Mouse (Mus musculus) lung, postnatal 4 days (tissue): Measurements from ENCODE around the gene Gjb2.
A peak's percentile ranks its signal among the peaks of the same experiment; 100 is the strongest.

Experiments used
- DNase-seq, 2 experiments: peaks; one replicate each; pipeline ENCODE4 v3.0.0; 2021

Gene Gjb2

DNA sequence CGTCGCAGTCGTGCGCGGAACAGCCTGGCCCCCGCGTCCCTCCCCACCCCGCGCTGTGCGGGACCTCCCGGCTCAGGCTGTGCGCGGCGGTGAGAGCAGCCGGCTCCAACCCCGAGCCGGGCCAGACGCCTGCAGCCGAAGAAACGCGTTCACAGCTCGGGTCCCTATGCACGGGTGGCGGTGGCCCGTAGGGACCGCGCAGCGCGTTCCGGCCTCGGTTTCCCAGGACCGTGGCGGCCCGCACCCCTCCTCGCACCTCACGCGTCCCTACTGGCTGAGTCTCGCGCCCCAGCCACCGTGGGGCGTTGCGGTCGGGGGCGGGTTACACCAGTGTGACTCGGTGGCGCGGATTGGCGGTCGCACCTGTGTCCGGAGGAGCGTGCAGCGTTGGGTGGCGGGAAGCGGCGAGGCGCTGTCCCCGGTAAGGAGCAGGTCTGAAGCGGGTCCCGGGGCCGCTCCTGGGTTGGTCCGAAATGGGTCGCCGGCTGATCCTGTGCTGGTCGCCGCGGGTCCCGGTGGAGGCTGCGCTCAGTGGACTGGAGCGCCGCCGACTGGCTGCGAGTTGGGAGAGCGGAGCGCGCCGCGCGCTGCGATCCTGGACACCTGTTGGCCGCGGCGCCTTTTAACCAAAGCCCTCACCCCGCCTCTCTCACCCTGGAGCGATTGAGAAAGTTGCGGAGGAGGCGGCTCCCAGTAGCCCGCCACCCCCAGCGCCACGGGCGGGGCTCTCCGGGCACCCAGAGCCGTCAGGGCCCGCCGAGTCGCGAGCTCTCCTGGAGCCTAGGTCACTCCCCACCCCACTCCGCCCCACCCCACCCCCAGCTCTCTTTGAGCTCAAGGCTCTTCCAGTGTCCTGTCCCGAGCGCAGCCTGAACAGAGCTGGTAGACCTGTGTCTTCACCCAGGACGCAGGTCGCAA lies at the start of gene Gjb2:
TSS of gene Gjb2 (minus strand) at position 597 of the 918 bp plus-strand sequence.
- DNase-seq, result peak; percentile 63 to 76

DNA sequence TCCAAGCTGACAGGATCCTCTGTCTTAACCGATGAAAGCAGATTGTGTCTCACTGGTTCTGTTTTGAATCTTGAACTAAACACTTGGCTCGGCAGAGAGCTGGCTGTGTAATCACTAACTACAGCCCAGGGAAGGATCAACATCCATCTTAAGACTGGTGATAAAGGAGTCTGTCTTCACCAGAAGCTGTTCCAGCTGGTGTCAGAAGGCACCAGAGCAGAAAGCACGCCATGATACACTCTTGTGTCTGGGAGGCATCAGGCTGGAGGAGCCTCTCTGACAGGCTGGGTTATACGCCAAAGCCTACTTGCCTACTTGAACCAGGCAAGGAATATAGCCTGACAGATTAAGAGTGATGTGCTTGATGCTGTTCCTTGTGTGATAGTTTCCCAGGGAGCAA lies 41.2 kb upstream of the Gjb2 start:
- no peak for DNase-seq

DNA sequence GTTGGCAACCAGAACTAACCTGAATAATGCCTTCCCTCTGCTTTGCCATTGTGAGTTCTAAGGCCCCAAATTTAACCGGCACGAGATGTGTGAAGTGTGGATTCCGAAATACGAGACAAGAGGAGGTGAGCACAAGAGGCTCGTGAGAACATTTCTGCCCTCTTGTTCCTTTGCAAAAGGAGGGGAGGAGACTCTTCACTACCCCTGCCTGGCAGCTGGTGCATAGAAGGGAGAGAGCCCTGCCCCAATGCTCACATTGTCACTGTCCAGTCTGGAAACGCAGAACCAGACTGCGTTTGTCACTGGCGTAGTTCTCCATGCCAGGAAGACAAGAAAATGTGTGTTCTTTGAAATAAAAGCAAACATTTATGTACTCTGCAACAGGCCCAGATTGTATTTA lies 30.8 kb upstream of the Gjb2 start:
- no peak for DNase-seq

DNA sequence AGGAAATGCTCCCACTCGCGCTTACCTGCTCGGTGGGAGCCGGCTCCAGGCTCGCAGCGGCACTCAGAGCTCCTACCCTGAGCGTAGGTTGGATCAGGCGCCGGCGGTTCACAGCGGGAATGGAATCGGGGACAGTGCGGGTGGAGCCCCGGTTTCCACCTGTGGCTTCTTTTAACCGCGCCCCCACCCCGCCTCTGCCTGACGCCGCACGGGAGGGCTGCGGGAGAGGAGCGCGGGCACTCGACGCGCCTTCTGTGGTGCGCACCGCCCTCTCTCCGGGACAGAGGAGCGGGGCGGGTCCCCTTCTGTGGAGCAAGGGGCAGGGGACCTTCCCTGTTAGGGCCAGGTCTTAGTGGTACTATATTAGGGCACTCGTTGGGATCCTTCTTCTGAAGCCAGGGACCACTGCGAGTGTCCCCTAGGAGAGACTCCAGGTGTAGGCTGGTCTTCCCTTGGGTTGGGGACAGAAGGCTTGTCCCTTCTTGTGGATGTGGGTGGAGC lies 28.7 kb upstream of the Gjb2 start, which contains the start of gene Gjb6:
TSS of gene Gjb6 (minus strand) at position 451 of the 501 bp plus-strand sequence.
- peak in 1 of 2 experiments; percentile 31 for DNase-seq

DNA sequence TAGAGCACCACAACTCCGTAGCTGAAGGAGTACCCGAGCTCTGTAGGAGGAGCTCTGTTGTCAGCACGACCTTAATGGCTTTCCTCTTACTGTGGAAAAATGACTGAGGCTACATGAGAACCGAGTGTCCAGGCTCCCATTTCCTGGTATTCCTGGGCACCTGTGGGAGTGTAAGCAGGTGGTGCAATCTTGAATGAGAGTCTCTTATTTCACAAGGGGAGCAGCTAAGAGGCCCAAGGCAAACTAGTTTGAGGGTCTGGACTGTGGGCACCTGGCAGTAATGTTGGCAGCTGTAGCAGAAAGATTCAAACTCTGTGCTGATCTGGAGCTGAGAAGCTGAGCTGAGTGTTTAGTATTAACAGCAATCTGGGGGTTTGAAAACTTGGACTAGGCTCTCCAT lies 22.9 kb upstream of the Gjb2 start:
- peak; percentile 8 to 28 for DNase-seq

DNA sequence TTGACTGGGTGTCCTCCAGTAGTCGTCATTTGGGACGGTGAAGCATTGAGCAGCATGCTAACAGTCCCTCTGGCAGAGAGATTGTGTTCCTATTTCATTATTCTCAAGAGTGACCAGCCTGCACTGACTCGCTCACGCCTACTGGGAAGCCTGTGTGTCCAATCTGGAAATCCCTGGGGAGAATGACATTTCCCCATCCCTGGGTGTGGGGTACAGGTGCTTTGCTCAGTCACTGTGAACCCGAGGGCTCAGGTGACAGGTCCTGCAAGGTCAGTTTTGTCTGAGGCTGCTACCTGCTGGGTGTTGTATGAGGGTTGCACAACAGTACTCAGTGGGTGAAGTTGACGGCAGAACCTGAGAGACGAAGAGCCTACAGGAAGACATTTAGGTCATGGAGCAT lies 17.8 kb upstream of the Gjb2 start:
- no peak for DNase-seq

DNA sequence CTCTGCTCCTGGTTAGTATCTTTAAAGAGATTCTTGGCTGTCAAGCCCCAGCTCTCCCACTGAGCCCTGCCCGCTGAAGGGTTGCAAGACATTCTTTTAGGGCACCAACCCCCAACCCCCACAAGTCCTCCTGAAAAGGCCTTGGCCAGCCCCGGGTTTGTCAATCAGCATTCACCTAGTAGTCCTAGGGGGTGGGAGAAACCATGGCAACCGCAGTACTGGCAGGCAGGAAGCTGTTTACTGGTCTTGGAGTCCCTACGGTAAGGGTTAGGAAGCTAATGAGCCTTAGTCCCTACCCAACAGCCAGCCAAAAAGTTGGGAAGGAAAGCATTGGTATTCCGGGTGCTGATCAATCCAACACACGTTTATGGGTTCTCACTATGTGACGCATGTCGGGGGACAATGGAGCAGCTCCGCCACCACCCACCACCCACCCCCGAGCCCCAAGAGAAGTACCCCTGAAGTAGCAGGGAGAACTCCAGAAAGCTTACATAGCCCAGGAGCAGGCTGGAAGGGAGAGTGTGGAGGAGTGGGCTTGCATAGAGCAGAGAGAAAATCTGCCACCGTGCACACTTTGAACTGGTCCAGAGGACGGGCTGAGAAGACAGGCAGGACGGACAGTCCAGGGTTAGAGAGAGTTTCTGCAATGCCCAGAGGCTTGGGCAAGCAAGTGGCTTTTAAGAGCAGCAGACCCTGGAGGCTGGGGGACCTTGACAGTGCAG lies 11.5 kb upstream of the Gjb2 start, which contains the start of gene Gm4491:
TSS of gene Gm4491 (minus strand) at position 61 of the 722 bp plus-strand sequence.
- DNase-seq, result no peak

DNA sequence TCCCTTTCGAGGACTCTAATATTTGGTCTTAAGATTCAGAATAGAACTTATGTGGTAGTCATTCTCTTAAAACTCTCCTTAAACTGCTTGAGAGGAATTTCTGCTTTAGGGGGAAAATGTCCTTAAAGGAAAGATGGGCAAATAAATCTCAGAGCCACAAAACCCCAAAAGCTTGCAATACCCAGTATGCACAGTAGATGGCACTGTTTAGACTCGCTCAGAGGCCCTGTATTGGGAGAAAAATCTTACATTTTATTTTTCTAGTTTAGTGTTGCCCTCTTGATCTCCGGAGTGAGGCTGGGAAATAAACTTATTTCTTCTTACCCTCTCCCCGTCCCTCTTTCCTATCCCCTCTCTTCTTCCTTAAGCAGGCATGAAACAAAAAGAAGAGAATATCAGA lies 4.7 kb upstream of the Gjb2 start:
- DNase-seq, result peak in 1 of 2 experiments; percentile 37

DNA sequence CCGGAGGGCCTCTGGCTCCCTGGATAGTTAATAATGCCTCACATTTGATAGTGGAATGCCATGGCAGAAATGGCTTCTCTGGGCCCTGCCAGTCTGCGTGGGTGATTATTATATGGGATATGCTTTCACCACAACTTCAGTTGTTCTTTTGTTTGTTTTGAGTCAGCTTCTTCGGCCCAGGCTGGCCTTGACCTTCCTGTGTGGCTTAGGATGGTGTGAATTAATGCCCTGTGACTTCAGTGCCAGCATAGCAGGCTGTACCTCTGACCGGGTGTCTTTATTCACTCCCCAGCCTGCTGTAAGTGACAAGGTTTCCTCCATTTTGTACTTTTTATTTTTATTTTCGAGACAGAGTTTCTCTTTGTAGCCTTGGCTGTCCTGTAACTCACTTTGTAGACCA lies 3.4 kb upstream of the Gjb2 start:
- DNase-seq, result no peak

DNA sequence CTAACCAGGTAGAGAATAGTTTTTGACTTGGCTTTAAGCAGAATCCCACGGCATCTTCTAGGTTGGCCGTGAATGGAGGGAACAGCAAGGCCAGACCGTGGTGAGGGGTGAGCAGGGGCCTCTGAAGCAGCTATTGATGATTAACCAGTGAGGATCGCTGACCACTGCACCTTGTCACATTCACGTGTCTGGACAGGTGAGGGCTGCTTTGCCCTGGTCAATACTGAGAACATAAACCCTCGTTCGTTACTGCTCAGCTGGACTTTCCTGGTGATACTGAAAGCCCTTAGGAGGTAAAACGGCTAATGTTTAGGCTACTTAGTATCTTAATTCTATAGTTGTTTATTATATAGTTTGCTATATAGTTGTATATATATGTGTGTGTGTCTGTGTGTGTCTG lies 2.6 kb upstream of the Gjb2 start:
- DNase-seq, result no peak

DNA sequence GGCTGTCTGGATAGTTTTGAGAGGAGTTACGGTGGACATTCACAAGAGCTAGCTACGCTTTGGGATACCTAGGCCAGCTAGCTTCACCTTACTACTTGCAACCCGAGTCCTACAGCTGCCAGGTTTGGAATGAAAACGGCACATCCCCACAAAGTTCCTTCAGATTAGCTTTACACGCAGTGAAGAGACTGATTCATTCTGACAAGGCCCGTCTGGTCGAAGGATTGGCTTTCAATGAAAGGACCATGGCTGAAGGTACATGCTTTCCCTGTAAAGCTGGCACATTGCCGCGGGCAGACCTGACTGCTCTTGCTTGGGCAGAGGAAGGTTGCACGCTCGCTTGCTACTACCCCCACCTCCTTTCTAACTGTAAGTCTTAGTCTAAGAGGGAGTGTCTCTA lies 1.2 kb upstream of the Gjb2 start:
- DNase-seq, result no peak

DNA sequence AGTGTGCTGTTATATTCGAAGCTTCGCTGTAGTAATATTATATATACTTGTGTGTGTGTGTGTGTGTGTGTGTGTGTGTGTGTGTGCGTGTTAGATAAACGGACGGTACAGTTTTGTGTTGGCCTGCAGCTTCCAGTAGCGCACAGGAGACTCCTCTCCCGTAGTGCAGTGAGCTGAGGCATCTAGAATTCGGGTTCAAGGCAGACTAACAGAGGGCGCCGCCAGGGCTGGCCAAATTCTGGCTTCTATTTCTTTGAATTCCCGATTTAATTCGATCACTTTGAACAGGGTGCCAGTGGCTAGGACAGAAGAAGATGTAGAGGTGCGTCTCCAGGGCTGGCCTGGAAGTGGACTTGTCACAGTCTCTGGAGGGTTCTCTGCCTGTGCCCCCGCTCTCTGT lies 609 bp upstream of the Gjb2 start:
- no peak for DNase-seq

DNA sequence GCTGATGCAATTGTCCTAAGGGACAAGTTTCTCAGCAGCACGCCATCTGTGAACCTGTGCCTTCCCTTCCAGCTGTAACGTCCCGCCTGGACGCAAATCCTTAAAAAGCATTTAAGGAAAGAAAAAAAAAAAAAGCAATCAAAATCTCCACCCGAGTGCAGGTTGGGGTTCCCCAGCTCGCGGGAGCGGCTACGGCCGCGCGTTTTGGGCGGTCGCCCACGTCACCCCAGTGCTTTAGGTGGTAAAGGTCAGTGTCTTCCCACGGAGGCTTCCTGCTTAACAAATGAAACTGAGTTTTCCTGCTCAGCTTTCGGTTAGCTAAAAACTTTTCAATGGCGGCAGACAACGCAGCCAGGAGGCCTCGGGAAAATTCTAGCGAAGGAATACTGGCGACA lies 794 bp downstream of the Gjb2 start:
- no peak for DNase-seq

DNA sequence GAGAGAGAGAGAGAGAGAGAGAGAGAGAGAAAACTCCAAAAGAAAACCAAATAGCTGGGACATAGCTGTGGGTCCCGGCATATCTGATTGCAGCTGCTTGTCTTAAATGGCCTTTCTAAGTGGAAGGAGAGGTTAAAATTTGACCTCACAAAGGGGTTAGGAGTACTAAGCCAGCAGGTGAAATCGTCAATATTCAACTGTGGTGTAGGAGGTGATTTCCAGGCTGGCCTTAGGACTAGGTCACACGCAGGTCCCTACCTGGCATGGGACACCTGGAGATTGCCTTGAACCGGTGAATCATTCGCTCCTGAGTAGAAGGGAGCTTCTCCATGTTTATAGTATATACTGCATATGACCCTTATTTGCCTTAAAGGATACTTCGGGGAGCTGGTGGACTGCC lies 1.4 kb downstream of the Gjb2 start:
- no peak for DNase-seq

DNA sequence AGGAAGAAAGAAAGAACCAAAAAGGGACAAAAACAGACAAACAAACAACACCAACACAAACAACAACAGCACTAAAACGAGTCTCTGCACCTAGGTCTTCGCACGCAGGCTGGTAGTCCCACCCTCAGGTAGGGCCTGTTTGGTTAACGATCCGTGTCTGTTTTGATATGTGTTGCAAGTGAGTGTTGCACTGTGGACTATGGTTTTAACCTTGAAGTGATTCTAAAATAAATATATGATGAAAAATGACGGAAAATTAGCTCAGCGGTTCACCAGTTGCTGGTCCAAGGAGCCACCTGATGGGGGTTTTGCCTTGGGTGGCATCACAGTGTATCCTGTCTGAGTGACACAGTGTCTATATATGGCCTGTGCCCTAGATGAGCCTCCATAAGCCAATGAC lies 2.9 kb downstream of the Gjb2 start:
- DNase-seq, result no peak

DNA sequence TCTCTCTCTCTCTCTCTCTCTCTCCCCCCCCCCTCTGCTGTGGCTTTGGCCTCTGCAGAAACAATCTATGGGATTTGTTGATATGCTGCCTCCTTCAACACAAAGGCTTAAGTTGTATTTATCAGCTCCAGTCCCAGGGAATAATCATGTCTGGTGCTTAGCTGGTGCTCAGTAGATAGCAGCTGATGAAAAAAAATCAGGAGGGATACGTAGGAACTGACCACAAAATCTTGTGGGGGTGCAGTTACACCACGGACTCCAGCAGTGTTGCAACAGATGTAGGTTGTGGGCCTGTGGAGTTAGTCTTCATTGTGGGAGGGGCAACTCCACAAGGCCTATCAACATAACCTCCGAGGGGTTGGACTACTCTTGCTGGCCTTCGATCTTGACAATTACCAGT lies 8.6 kb downstream of the Gjb2 start:
- DNase-seq, result no peak

DNA sequence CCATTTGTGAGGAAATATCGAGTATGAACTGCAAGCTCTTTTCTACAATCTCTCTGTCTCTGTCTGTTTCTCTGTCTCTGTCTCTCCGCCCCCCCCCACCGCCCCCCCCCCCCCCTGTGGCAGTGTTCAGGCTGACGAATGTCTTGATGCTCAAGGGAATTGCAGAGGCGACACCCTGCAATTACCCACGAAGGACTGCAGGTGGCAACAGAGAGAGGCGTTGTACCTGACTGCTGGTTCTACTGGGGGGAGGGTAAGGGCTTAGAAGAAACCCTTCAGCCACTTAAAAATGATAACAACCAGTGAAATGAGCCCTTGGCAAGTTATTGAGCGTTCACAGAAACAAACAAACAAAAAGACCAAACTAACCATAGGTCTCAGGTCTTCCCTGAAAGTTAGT lies 11.5 kb downstream of the Gjb2 start:
- peak; percentile 43 to 61 for DNase-seq

DNA sequence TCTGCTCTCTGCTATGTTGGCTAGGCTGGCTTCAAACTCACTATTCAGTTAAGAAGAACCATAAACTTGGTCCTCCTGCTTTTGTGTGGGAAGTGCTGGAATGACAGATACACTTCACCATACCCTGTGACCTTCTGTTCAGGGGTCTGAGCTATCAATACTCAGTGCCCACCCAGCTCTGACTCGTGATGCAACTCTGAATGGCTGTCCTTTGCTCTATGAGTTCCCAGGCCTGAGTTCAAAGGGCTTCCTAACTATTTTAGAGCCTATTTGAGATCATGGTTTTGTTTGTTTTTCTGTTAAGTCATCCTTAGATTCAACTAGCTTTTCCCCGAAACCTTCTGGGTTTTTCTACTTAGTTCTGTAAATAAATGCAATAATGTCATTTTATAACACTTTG lies 14.5 kb downstream of the Gjb2 start:
- DNase-seq, result no peak

DNA sequence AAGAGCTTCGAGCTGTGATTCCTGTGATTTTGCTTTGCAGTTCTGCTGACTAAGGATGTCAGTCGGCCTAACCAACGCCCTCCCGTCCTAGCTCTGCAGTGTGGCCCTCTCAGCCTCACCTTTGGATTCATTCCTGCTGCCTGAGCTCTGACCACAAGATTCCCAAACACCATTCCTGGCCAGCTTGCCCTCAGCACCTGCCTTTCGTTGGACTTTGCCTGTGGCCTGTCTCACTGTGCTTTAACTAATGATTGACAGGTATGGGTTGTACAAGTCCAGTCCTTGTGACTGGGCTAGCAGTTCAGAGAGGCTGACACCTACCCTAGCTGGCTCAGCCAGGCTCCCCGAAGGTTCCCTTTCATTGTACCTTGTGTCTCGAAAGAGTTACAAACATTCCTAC lies 15.4 kb downstream of the Gjb2 start:
- DNase-seq, result no peak

DNA sequence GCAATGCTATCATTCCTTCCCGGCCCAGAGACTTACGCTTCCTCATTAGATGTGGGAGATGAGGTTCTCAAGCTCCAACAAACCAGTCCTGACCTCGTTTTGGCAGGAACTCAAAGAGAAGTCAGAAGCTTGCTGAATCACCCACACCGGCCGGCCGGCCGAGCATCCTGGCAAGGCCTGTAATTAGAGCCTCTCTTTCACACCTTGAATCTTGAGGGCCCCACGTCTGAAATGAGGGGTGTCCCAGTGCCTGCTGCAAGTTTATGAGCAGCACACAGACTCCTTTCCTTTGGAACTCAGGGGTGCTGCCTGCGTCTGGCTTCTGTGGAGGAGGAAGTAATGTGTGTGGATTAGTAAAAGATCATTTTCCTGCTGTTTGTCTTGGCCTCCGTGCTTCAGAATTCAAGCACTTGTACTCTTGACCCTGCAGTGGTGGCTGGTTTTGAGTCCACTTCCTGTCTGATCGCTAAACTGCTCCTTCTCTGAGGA lies 20.3 kb downstream of the Gjb2 start:
- peak; percentile 30 to 38 for DNase-seq

DNA sequence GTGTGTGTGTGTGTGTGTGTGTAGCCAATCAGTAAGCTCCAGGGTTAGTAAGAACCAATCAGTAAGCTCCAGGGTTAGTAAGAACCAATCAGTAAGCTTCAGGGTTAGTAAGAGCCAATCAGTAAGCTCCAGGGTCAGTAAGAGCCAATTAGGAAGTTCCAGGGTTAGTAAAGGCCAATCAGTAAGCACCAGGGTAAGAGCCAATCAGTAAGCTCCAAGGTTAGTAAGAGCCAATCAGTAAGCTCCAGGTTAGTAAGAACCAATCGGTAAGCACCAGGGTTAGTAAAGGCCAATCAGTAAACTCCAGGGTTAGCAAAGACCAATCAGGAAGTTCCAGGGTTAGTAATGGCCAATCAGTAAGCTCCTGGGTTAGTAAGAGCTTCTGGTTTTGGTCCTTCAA lies 21.6 kb downstream of the Gjb2 start:
- DNase-seq, result no peak

DNA sequence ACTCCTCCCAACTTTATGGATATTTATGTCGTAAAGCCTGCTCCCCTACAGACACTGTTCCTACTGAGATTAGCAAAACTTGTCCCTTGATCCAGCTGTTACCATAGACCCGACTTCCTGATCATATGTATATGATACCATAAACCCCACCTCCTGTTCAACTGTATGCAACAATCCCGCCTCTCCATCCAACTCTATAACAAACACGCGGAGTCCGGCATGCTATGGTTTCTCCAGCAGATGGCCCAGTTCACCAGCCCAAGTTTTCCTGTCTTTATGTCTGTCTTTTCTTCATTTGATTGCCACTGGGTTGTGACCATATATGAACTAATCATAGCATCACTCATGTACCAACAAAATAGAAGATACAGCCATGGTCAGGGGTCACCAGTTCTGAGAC lies 29.0 kb downstream of the Gjb2 start:
- DNase-seq, result no peak

DNA sequence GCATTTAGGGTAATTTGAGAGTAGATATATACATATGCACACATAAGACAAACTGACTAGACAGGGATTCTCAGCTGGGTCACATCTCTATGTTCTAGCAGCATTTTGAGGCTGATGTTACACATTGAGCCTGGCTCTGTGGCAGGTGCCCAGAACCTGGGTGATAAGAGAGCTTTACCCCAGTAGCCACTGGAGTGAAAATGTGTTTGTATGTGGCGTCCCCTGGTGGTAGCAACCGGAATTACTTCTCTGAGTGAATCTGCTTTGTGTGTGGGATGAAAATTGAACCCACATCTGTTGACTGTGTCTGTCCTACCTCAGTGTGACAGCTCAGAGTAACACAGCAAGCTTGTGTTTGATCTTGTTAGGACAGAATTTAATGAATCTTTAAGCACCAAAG lies 34.6 kb downstream of the Gjb2 start:
- DNase-seq, result peak in 1 of 2 experiments; percentile 58

DNA sequence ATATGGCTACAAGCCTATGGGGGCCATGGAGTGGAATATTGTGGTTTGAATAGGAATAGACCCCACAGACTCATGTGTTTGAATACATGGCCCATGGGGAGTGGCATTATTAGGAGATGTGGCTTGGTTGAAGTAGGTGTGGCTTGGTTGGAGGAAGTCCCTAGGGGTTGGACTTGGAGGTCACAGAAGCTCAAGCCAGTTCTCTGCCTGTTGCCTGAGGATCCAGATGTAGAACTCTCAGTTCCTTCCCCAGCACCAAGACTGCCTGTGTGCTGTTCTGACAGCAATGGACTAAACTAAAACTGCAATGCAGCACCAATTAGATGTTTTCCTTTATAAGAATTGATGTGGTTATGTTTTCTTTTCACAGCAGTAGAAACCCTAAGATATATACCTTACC lies 38.4 kb downstream of the Gjb2 start:
- DNase-seq, result no peak
